Mouse (Mus musculus) heart, embryonic 11.5 days (tissue): ENCODE measurements around the gene Creb3l2. TPM values are rescaled to one million over a fixed set of nuclear protein-coding genes. Genes with fewer than 3 reads are reported as not detected.
"Not testable (repeated sequence)": the region's sequence is repeated elsewhere in the genome, so short reads cannot be mapped to it uniquely, and the experiment has no call there.

Source experiments
- ATAC-seq: fragments of 200-750 bp; cut with Nextera tagmentation; replicated peaks from 2 replicates; pipeline ENCODE4 v1.8.0; 2017; ENCODE audit warnings: moderate library complexity; ENCODE audit not compliant: insufficient number of reproducible peaks, low FRiP score, low TSS enrichment
- H3K27ac ChIP-seq: fragments of 300-500 bp; sonication (generic); 2 replicates; pipeline ENCODE4 v1.5.1; 2014; ENCODE audit warnings: mild to moderate bottlenecking, low read depth, low read length
- H3K27me3 ChIP-seq: fragments of 300-500 bp; sonication (generic); 2 replicates; pipeline ENCODE4 v1.6.1; 2014; ENCODE audit warnings: mild to moderate bottlenecking, low read length, mixed read lengths; ENCODE audit not compliant: control insufficient read depth, insufficient read depth
- H3K36me3 ChIP-seq: fragments of 300-500 bp; sonication (generic); 2 replicates; pipeline ENCODE4 v1.6.1; 2014; ENCODE audit warnings: mild to moderate bottlenecking, low read length, moderate library complexity, mixed read lengths; ENCODE audit not compliant: control insufficient read depth, insufficient read depth
- H3K4me1 ChIP-seq: fragments of 300-500 bp; sonication (generic); 2 replicates; pipeline ENCODE4 v1.6.1; 2014; ENCODE audit warnings: low read length; ENCODE audit not compliant: control insufficient read depth, insufficient read depth
- H3K4me2 ChIP-seq: fragments of 300-500 bp; sonication (generic); 2 replicates; pipeline ENCODE4 v1.6.1; 2014; ENCODE audit warnings: mild to moderate bottlenecking, moderate library complexity
- H3K4me3 ChIP-seq: fragments of 300-500 bp; sonication (generic); 2 replicates; pipeline ENCODE4 v1.5.1; 2014; ENCODE audit warnings: low read depth, low read length
- H3K9ac ChIP-seq: fragments of 300-500 bp; sonication (generic); 2 replicates; pipeline ENCODE4 v1.6.1; 2014; ENCODE audit warnings: mild to moderate bottlenecking, low read depth, low read length, moderate library complexity
- H3K9me3 ChIP-seq: fragments of 300-500 bp; sonication (generic); replicated peaks from 2 replicates; pipeline ENCODE4 v1.6.1; 2016; ENCODE audit warnings: low read length; ENCODE audit not compliant: control insufficient read depth
- WGBS: fragments of 180-500 bp; shearing (Covaris S2); extraction: QIAGEN DNeasy Blood & Tissue Kit; methylation state at CpG from one replicate; pipeline ENCODE4 v1.1.7; 2014; ENCODE audit not compliant: insufficient replicate concordance; 5-methylcytosine and 5-hydroxymethylcytosine counted together
- polyA plus RNA-seq: library from polyadenylated mRNA; unstranded; fragments of >200 nt; fragmentation: Nextera tagmentation; extraction: Ambion mirVana; gene quantifications from 2 replicates; pipeline ENCODE4 v1.2.1, GENCODE M21; 2014

Gene Creb3l2
- polyA plus RNA-seq, 1 experiment from 2014 or later, result 42.9 TPM

- Histone ChIP-seq H3K9me3 (no peaks in the 10 kb centered on the region), H3K4me1 (no peaks in the 10 kb centered on the region), H3K4me2 (no peak overlapping the region), H3K4me3 (no peak overlapping the region), H3K9ac (no peak overlapping the region), H3K27me3 (no peaks in the 10 kb centered on the region), H3K27ac (no peak overlapping the region), H3K36me3 (no peaks in the 10 kb centered on the region)
- 75% methylated on average over 4 of the region's 4 CpGs for WGBS
- no peak for ATAC-seq
Observed at GRCm38 (mm10) chr6:37470216-37470615, 28.3 kb upstream of the Creb3l2 start.

- H3K36me3 ChIP-seq, result no peaks in the 10 kb centered on the region
- no peak for ATAC-seq
- H3K9me3 ChIP-seq, result no peaks in the 10 kb centered on the region
- H3K4me3 ChIP-seq, result no peak overlapping the region
- H3K9ac ChIP-seq, result no peak overlapping the region
- H3K27ac ChIP-seq, result no peak overlapping the region
- no peak overlapping the region for H3K4me2 ChIP-seq
- no peaks in the 10 kb centered on the region for H3K27me3 ChIP-seq
- WGBS, result 73% methylated on average over 5 of the region's 5 CpGs
- H3K4me1 ChIP-seq, result no peaks in the 10 kb centered on the region
Observed at GRCm38 (mm10) chr6:37465847-37466246, 23.9 kb upstream of the Creb3l2 start.

- Histone ChIP-seq H3K36me3 (no peaks in the 10 kb centered on the region), H3K9me3 (no peaks in the 10 kb centered on the region), H3K4me2 (no peak overlapping the region), H3K27me3 (no peaks in the 10 kb centered on the region), H3K27ac (no peak overlapping the region), H3K9ac (no peak overlapping the region), H3K4me1 (no peaks in the 10 kb centered on the region), H3K4me3 (no peak overlapping the region)
- no peak for ATAC-seq
Observed at GRCm38 (mm10) chr6:37465356-37465755, 23.4 kb upstream of the Creb3l2 start.

- Histone ChIP-seq H3K27me3 (no peaks in the 10 kb centered on the region), H3K4me2 (peak overlapping the region; percentile 56), H3K9me3 (no peaks in the 10 kb centered on the region), H3K4me1 (no peaks in the 10 kb centered on the region), H3K4me3 (peak overlapping the region; percentile 42), H3K27ac (no peak overlapping the region), H3K36me3 (no peaks in the 10 kb centered on the region), H3K9ac (peak overlapping the region; percentile 65; the same call in 1 of the 2 replicates)
- 7% methylated on average over 5 of the region's 5 CpGs for WGBS
- no peak; the same call in 1 of the 2 replicates for ATAC-seq
Observed at GRCm38 (mm10) chr6:37464585-37464984, 22.6 kb upstream of the Creb3l2 start.

GRCm38 (mm10) chr6:37463517-37464482 lies 21.9 kb upstream of the Creb3l2 start:
- H3K9ac ChIP-seq, H3K36me3 ChIP-seq, H3K9me3 ChIP-seq, H3K4me1 ChIP-seq, H3K27me3 ChIP-seq, H3K27ac ChIP-seq: not testable (repeated sequence)
- H3K4me3 ChIP-seq, result peak overlapping the region; percentile 42
- peak overlapping the region; percentile 56 for H3K4me2 ChIP-seq
- WGBS, result 1% methylated on average over 7 of the region's 25 CpGs
- peak; percentile 79 for ATAC-seq

- no peaks in the 10 kb centered on the region for H3K9me3 ChIP-seq
- 83% methylated on average over 6 of the region's 6 CpGs for WGBS
- H3K4me1 ChIP-seq, result no peaks in the 10 kb centered on the region
- H3K27ac ChIP-seq, result no peak overlapping the region
- H3K4me3 ChIP-seq, result no peak overlapping the region
- no peak overlapping the region for H3K9ac ChIP-seq
- H3K27me3 ChIP-seq, result no peaks in the 10 kb centered on the region
- no peaks in the 10 kb centered on the region for H3K36me3 ChIP-seq
- no peak overlapping the region for H3K4me2 ChIP-seq
- ATAC-seq, result no peak
Observed at GRCm38 (mm10) chr6:37460681-37461080, 18.7 kb upstream of the Creb3l2 start.

- H3K36me3 ChIP-seq, H3K4me3 ChIP-seq, H3K9ac ChIP-seq, H3K27ac ChIP-seq, H3K4me2 ChIP-seq, H3K4me1 ChIP-seq, H3K27me3 ChIP-seq, H3K9me3 ChIP-seq, ATAC-seq: not testable (repeated sequence)
- WGBS, result 34% methylated on average over 9 of the region's 9 CpGs
Observed at GRCm38 (mm10) chr6:37459656-37460055, 17.7 kb upstream of the Creb3l2 start.

- H3K4me3 ChIP-seq, result no peak overlapping the region
- no peaks in the 10 kb centered on the region for H3K4me1 ChIP-seq
- H3K27me3 ChIP-seq, result no peaks in the 10 kb centered on the region
- H3K9me3 ChIP-seq, result no peaks in the 10 kb centered on the region
- no peak for ATAC-seq
- H3K9ac ChIP-seq, result no peak overlapping the region
- WGBS, result 37% methylated on average over 10 of the region's 10 CpGs
- H3K36me3 ChIP-seq, result no peaks in the 10 kb centered on the region
- no peak overlapping the region for H3K4me2 ChIP-seq
- no peak overlapping the region for H3K27ac ChIP-seq
Observed at GRCm38 (mm10) chr6:37457990-37458655, 16.2 kb upstream of the Creb3l2 start.
